Mouse (Mus musculus): ENCODE results near the gene Kprp. TPM values are rescaled to one million over a fixed set of nuclear protein-coding genes. Genes with fewer than 3 reads are reported as not detected.

Kprp gene
- total and polyA plus RNA-seq, 2 experiments from 2014 or later: not detected

DNA sequence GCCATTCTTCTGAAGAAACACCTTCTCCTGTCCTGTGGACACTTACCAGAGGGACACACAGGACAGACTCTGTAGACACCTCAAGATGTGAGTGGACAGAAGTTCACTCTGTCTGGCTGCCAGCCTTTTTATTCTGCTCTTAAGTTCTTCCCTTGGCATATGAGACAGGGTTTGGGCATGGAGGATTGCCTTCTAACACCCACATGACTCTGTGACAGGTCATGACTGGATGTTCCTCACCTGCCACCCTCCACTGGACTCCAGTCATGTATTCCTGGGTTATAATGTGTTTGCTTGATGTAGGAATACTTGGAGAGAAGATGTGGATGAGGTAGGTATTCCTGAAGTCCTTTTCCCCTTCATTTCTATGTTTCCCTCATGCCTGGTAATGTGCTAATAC is 19.3 kb downstream of the Kprp start, which contains the start of gene Lce1k:
TSS of gene Lce1k (minus strand) at position 101 of the 400 bp plus-strand sequence.
- no peaks in the 10 kb centered on the region for H3K4me1 ChIP-seq (ENCODE audit: insufficient read depth, low read length)
- H3K9me3 ChIP-seq (ENCODE audit: low read length): no peaks in the 10 kb centered on the region
- H3K4me2 ChIP-seq (ENCODE audit: low read depth, low read length): no peak within 1 kb of the TSS
- ATAC-seq (no peak), DNase-seq (ENCODE audit: low spot score) (no peak)
- TF ChIP-seq CTCF (IDR thresholded peaks at IDR 0.05; ENCODE audit: low read depth): no peak
- H3K27me3 ChIP-seq (ENCODE audit: insufficient read depth, low read length): no peaks in the 10 kb centered on the region
- H3K36me3 ChIP-seq (ENCODE audit: insufficient read depth, low read length): no peaks in the 10 kb centered on the region
- H3K9ac ChIP-seq (replicated peaks; ENCODE audit: low read length): no peak within 1 kb of the TSS
- H3K4me3 ChIP-seq (ENCODE audit: low read length): no peak within 1 kb of the TSS
- no peak within 1 kb of the TSS for H3K27ac ChIP-seq

DNA sequence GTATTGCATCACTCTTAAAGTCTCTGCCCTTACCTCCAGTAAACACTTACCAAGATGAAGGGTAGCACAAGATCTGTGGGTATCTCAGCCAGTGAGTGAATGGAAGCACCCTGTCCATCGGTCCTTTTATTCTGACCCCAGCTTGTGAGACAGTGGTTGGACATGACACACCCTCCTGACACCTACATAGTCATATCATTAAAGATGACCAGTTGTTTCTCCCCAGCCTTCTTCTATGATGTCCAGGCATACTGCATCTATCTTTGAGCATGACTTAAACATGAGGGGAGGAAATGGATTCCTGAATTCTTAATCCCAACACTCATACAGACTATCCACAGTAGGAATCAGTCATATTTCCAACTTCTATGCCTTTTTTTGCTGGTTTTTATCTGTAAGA is 36.6 kb downstream of the Kprp start, which contains the start of gene Lce1j:
TSS of gene Lce1j (minus strand) at position 101 of the 400 bp plus-strand sequence.
- no peaks in the 10 kb centered on the region for H3K4me1 ChIP-seq (ENCODE audit: insufficient read depth, low read length)
- no peak within 1 kb of the TSS for H3K4me3 ChIP-seq (ENCODE audit: low read length)
- no peak within 1 kb of the TSS for H3K4me2 ChIP-seq (ENCODE audit: low read depth, low read length)
- DNase-seq (ENCODE audit: low spot score): no peak
- H3K36me3 ChIP-seq (ENCODE audit: insufficient read depth, low read length): no peaks in the 10 kb centered on the region
- no peak within 1 kb of the TSS for H3K27ac ChIP-seq
- TF ChIP-seq CTCF (IDR thresholded peaks at IDR 0.05; ENCODE audit: low read depth): no peak
- no peak for ATAC-seq
- no peaks in the 10 kb centered on the region for H3K9me3 ChIP-seq (ENCODE audit: low read length)
- no peaks in the 10 kb centered on the region for H3K27me3 ChIP-seq (ENCODE audit: insufficient read depth, low read length)
- WGBS: 92% methylated on average over 1 of the region's 1 CpGs
- no peak within 1 kb of the TSS for H3K9ac ChIP-seq (replicated peaks; ENCODE audit: low read length)

DNA sequence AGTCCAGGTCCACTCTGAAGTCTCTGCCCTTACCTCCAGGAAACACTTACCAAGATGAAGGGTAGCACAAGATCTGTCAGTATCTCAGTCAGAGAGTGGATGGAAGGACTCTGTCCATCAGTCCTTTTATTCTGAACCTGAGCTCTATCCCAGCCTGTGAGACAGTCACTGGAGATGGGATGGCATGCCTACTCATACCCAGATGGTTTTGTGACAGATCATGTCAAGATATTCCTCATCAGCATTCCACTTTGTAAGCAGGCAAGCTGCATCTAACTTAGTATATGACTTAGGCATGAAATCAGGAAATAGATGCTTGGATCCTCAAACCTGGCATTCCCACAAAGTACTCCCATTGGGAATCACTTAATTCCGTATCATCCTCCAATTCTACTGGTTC is 48.2 kb downstream of the Kprp start, which contains the start of gene Lce1i:
TSS of gene Lce1i (minus strand) at position 101 of the 400 bp plus-strand sequence.
- WGBS: 75% methylated on average over 1 of the region's 1 CpGs
- H3K36me3 ChIP-seq (ENCODE audit: insufficient read depth, low read length): no peaks in the 10 kb centered on the region
- no peak within 1 kb of the TSS for H3K9ac ChIP-seq (replicated peaks; ENCODE audit: low read length)
- H3K4me3 ChIP-seq (ENCODE audit: low read length): no peak within 1 kb of the TSS
- no peak within 1 kb of the TSS for H3K4me2 ChIP-seq (ENCODE audit: low read depth, low read length)
- H3K4me1 ChIP-seq (ENCODE audit: insufficient read depth, low read length): no peaks in the 10 kb centered on the region
- no peak for ATAC-seq
- no peaks in the 10 kb centered on the region for H3K9me3 ChIP-seq (ENCODE audit: low read length)
- no peak for DNase-seq (ENCODE audit: low spot score)
- no peaks in the 10 kb centered on the region for H3K27me3 ChIP-seq (ENCODE audit: insufficient read depth, low read length)
- TF ChIP-seq CTCF (IDR thresholded peaks at IDR 0.05; ENCODE audit: low read depth): no peak
- no peak within 1 kb of the TSS for H3K27ac ChIP-seq

Other genes starting within 250 kb of the Kprp start
- not detected in 2 replicates for gene Smcp, start 238.2 kb downstream of the Kprp start, total RNA-seq (2014; rRNA removed)
- not detected in 2 replicates for gene Smcp, start 238.2 kb downstream of the Kprp start, polyA plus RNA-seq (2015; fragmentation: Nextera tagmentation; extraction: Ambion mirVana)
- not detected in 2 replicates for gene 2210017I01Rik, start 219.8 kb downstream of the Kprp start, total RNA-seq (2014; rRNA removed)
- not detected in 2 replicates for gene 2210017I01Rik, start 219.8 kb downstream of the Kprp start, polyA plus RNA-seq (2015; fragmentation: Nextera tagmentation; extraction: Ambion mirVana)
- not detected in 2 replicates for gene Lce6a, start 205.6 kb downstream of the Kprp start, total RNA-seq (2014; rRNA removed)
- gene Lce6a, start 205.6 kb downstream of the Kprp start, polyA plus RNA-seq (2015; fragmentation: Nextera tagmentation; extraction: Ambion mirVana): not detected in 2 replicates
- not detected in 2 replicates for gene Lce1a1, start 178.9 kb downstream of the Kprp start, total RNA-seq (2014; rRNA removed)
- not detected in 2 replicates for gene Lce1a1, start 178.9 kb downstream of the Kprp start, polyA plus RNA-seq (2015; fragmentation: Nextera tagmentation; extraction: Ambion mirVana)
- not detected in 2 replicates for gene Lce1b, start 170.3 kb downstream of the Kprp start, total RNA-seq (2014; rRNA removed)
- gene Lce1b, start 170.3 kb downstream of the Kprp start, polyA plus RNA-seq (2015; fragmentation: Nextera tagmentation; extraction: Ambion mirVana): not detected in 2 replicates
- gene Lce1a2, start 156.9 kb downstream of the Kprp start, total RNA-seq (2014; rRNA removed): not detected in 2 replicates
- not detected in 2 replicates for gene Lce1a2, start 156.9 kb downstream of the Kprp start, polyA plus RNA-seq (2015; fragmentation: Nextera tagmentation; extraction: Ambion mirVana)
- gene Lce1c, start 148.0 kb downstream of the Kprp start, total RNA-seq (2014; rRNA removed): not detected in 2 replicates
- not detected in 2 replicates for gene Lce1c, start 148.0 kb downstream of the Kprp start, polyA plus RNA-seq (2015; fragmentation: Nextera tagmentation; extraction: Ambion mirVana)
- not detected in 2 replicates for gene Lce1d, start 140.0 kb downstream of the Kprp start, total RNA-seq (2014; rRNA removed)
- gene Lce1d, start 140.0 kb downstream of the Kprp start, polyA plus RNA-seq (2015; fragmentation: Nextera tagmentation; extraction: Ambion mirVana): not detected in 2 replicates
- gene Lce1e, start 118.2 kb downstream of the Kprp start, total RNA-seq (2014; rRNA removed): not detected in 2 replicates
- gene Lce1e, start 118.2 kb downstream of the Kprp start, polyA plus RNA-seq (2015; fragmentation: Nextera tagmentation; extraction: Ambion mirVana): not detected in 2 replicates
- gene Lce1f, start 106.9 kb downstream of the Kprp start, total RNA-seq (2014; rRNA removed): not detected in 2 replicates
- gene Lce1f, start 106.9 kb downstream of the Kprp start, polyA plus RNA-seq (2015; fragmentation: Nextera tagmentation; extraction: Ambion mirVana): not detected in 2 replicates
- gene Gm38119, start 88.2 kb downstream of the Kprp start, total RNA-seq (2014; rRNA removed): not detected in 2 replicates
- not detected in 2 replicates for gene Gm38119, start 88.2 kb downstream of the Kprp start, polyA plus RNA-seq (2015; fragmentation: Nextera tagmentation; extraction: Ambion mirVana)
- not detected in 2 replicates for gene Lce1g, start 74.9 kb downstream of the Kprp start, total RNA-seq (2014; rRNA removed)
- 0.20 TPM in 1 of 2 replicates, not detected in the other for gene Lce1g, start 74.9 kb downstream of the Kprp start, polyA plus RNA-seq (2015; fragmentation: Nextera tagmentation; extraction: Ambion mirVana)
- gene Lce1h, start 62.2 kb downstream of the Kprp start, total RNA-seq (2014; rRNA removed): not detected in 2 replicates
- not detected in 2 replicates for gene Lce1h, start 62.2 kb downstream of the Kprp start, polyA plus RNA-seq (2015; fragmentation: Nextera tagmentation; extraction: Ambion mirVana)
- gene Lce1i, start 48.3 kb downstream of the Kprp start, total RNA-seq (2014; rRNA removed): not detected in 2 replicates
- not detected in 2 replicates for gene Lce1i, start 48.3 kb downstream of the Kprp start, polyA plus RNA-seq (2015; fragmentation: Nextera tagmentation; extraction: Ambion mirVana)
- not detected in 2 replicates for gene Lce1j, start 36.7 kb downstream of the Kprp start, total RNA-seq (2014; rRNA removed)
- gene Lce1j, start 36.7 kb downstream of the Kprp start, polyA plus RNA-seq (2015; fragmentation: Nextera tagmentation; extraction: Ambion mirVana): not detected in 2 replicates
- not detected in 2 replicates for gene Lce1k, start 19.4 kb downstream of the Kprp start, total RNA-seq (2014; rRNA removed)
- gene Lce1k, start 19.4 kb downstream of the Kprp start, polyA plus RNA-seq (2015; fragmentation: Nextera tagmentation; extraction: Ambion mirVana): not detected in 2 replicates
- not detected in 2 replicates for gene Lce1l, start 24.0 kb upstream of the Kprp start, total RNA-seq (2014; rRNA removed)
- not detected in 2 replicates for gene Lce1l, start 24.0 kb upstream of the Kprp start, polyA plus RNA-seq (2015; fragmentation: Nextera tagmentation; extraction: Ambion mirVana)
- not detected in 2 replicates for gene 2310050C09Rik, start 43.0 kb upstream of the Kprp start, total RNA-seq (2014; rRNA removed)
- not detected in 2 replicates for gene 2310050C09Rik, start 43.0 kb upstream of the Kprp start, polyA plus RNA-seq (2015; fragmentation: Nextera tagmentation; extraction: Ambion mirVana)
- gene Lce3a, start 99.0 kb upstream of the Kprp start, total RNA-seq (2014; rRNA removed): not detected in 2 replicates
- gene Lce3a, start 99.0 kb upstream of the Kprp start, polyA plus RNA-seq (2015; fragmentation: Nextera tagmentation; extraction: Ambion mirVana): not detected in 2 replicates
- gene Lce3b, start 105.7 kb upstream of the Kprp start, total RNA-seq (2014; rRNA removed): not detected in 2 replicates
- gene Lce3b, start 105.7 kb upstream of the Kprp start, polyA plus RNA-seq (2015; fragmentation: Nextera tagmentation; extraction: Ambion mirVana): not detected in 2 replicates
- not detected in 2 replicates for gene Lce3c, start 117.2 kb upstream of the Kprp start, total RNA-seq (2014; rRNA removed)
- gene Lce3c, start 117.2 kb upstream of the Kprp start, polyA plus RNA-seq (2015; fragmentation: Nextera tagmentation; extraction: Ambion mirVana): 0.46 and 1.3 TPM in 2 replicates
- gene Lce3d, start 130.1 kb upstream of the Kprp start, total RNA-seq (2014; rRNA removed): not detected in 2 replicates
- not detected in 2 replicates for gene Lce3d, start 130.1 kb upstream of the Kprp start, polyA plus RNA-seq (2015; fragmentation: Nextera tagmentation; extraction: Ambion mirVana)
- gene Lce3e, start 139.8 kb upstream of the Kprp start, total RNA-seq (2014; rRNA removed): not detected in 2 replicates
- gene Lce3e, start 139.8 kb upstream of the Kprp start, polyA plus RNA-seq (2015; fragmentation: Nextera tagmentation; extraction: Ambion mirVana): not detected in 2 replicates
- gene Lce3f, start 165.0 kb upstream of the Kprp start, total RNA-seq (2014; rRNA removed): not detected in 2 replicates
- not detected in 2 replicates for gene Lce3f, start 165.0 kb upstream of the Kprp start, polyA plus RNA-seq (2015; fragmentation: Nextera tagmentation; extraction: Ambion mirVana)
- gene Crct1, start 188.4 kb upstream of the Kprp start, total RNA-seq (2014; rRNA removed): 4.2 TPM in 1 of 2 replicates, not detected in the other
- 1.4 and 2.3 TPM in 2 replicates for gene Crct1, start 188.4 kb upstream of the Kprp start, polyA plus RNA-seq (2015; fragmentation: Nextera tagmentation; extraction: Ambion mirVana)
- gene Lce1m, start 191.8 kb upstream of the Kprp start, total RNA-seq (2014; rRNA removed): not detected in 2 replicates
- not detected in 2 replicates for gene Lce1m, start 191.8 kb upstream of the Kprp start, polyA plus RNA-seq (2015; fragmentation: Nextera tagmentation; extraction: Ambion mirVana)
- not detected in 2 replicates for gene Gm4858, start 241.6 kb upstream of the Kprp start, total RNA-seq (2014; rRNA removed)
- not detected in 2 replicates for gene Gm4858, start 241.6 kb upstream of the Kprp start, polyA plus RNA-seq (2015; fragmentation: Nextera tagmentation; extraction: Ambion mirVana)

Measured in hindbrain, postnatal 0 days (tissue).